Mouse (Mus musculus) layer of hippocampus, adult 8-10 months (tissue): ENCODE results near the gene Mettl7a2. TPM values are rescaled to one million over a fixed set of nuclear protein-coding genes. Genes with fewer than 3 reads are reported as not detected.

ENCODE experiments used
- DNase-seq, 2 experiments: peaks; one replicate each; pipeline ENCODE4 v3.0.0; 2022; ENCODE audit warnings: low spot score in 2 of 2
- total RNA-seq, 4 experiments: library from RNA; stranded (reverse); gene quantifications; 2 replicates each; pipeline ENCODE4 v1.2.4; 2022

Gene Mettl7a2
- total RNA-seq, 4 experiments from 2014 or later: 0.94 to 1.2 (median 1.1) TPM; not detected in 1

GRCm38 (mm10) chr15:100393016-100393415 is 40.0 kb downstream of the Mettl7a2 start:
- DNase-seq: no peak

DNA sequence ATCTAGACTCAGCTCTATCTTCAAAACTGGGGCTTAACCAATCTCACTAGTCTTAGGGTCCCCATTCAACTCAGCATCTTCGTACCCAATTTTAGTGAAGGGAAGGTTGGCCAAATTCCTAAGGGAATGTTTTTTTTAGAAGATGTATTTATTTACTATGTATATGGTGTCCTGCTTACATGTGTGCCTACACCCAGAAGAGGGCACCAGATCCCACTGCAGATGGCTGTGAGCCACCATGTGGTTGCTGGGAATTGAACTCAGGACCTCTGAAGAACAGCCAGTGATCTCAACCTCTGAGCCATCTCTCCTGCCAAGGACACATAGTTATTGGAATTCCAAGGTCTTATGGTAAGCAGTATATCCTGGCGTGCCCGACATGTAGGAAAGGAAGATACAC is 42.6 kb downstream of the Mettl7a2 start:
- DNase-seq: no peak

- DNase-seq: no peak
Observed at GRCm38 (mm10) chr15:100400592-100401250, 47.7 kb downstream of the Mettl7a2 start.

DNA sequence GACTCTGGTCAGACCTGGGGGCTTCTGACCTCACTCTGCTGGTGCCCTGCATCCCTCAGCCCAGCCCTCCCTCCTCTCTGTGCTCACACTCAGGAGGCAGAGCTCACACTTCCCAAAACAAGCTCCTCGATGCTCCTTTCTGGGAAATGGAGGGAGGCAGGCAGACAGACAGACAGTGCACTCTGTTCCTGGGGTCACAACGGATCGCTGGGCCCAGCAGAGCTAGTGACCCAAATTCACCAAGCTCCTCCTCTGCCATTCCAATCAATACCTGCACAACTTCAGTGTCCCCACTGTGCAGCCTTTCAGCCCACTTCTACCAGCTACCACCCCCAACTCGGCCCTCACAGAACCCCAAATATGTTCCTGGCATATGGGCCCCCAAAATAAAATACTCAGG is 48.8 kb downstream of the Mettl7a2 start:
- DNase-seq: no peak

GRCm38 (mm10) chr15:100402347-100402746 is 49.3 kb downstream of the Mettl7a2 start:
- DNase-seq: no peak

- DNase-seq: no peak
Observed at GRCm38 (mm10) chr15:100402798-100403197, 49.8 kb downstream of the Mettl7a2 start.

DNA sequence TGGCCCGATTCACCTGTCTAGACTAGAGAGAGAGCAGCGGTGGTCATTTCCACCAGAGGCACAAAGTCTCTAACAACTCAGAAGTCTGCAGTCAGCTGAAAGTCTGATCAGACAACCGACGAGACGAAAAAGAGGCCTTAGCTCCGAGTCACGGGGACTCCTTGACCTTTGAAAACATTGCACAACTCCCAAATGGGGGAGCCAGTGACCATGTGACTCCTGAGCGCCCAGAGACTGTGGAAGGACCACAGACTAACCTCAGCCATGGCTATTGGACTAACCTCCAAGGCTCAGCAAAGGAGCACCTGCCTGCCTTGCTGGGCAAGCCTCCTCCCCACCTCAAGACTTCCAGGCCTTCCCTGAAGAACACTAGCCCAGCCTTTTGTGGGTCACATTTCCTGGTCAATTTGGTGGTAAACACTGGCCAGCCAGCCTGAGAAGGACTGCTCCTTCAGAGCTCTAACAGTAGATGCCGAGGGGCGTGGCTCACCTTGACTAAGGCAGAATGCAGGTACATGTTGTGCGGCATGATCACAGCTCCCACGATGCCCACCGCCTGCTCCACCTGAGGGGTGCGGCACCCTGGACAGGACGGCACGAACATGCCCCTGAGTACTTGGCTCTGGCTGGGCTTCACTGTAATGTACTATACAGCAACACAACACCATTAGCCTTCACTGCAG is 50.5 kb downstream of the Mettl7a2 start:
- no peak for DNase-seq

DNA sequence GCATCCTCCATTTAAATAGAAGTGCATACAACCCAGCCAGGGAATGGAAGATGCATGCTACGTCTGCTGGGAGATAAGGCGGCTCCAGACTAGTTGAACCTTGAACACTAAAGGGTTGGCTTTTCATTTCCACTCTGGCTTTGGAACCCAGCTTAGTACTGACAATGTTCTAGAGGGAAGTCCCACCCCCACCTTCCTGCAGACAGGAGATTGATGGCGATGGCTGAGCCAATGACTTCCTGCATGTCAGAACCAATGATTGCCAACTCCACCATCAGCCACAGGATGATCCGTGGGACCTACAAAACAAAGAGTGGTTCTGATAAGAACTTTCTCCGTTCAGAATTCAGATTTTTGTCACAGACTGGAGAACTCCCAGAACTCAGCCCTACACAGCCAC is 53.1 kb downstream of the Mettl7a2 start:
- no peak for DNase-seq

GRCm38 (mm10) chr15:100410918-100411672 is 58.1 kb downstream of the Mettl7a2 start:
- DNase-seq: no peak

Other genes with a start within 250 kb of the Mettl7a2 start
- 10 to 100 TPM; 24.1 to 28.2 (median 25.9) TPM for gene Atf1, start 125.4 kb upstream of the Mettl7a2 start, total RNA-seq
- gene Tmprss12, start 72.4 kb upstream of the Mettl7a2 start, total RNA-seq: not detected
- 10 to 100 TPM; 35.0 to 49.9 (median 40.9) TPM for gene Mettl7a1, start 49.1 kb upstream of the Mettl7a2 start, total RNA-seq
- gene Mettl7a3, start 18.3 kb upstream of the Mettl7a2 start, total RNA-seq: under 1 TPM in 1 of 4 experiments, not detected in 3; 0.98 TPM
- not detected for gene Methig1, start 51 bp upstream of the Mettl7a2 start, total RNA-seq
- not detected for gene Higd1c, start 11.3 kb downstream of the Mettl7a2 start, total RNA-seq
- not detected for gene Gm5475, start 68.9 kb downstream of the Mettl7a2 start, total RNA-seq
- gene Slc11a2, start 71.9 kb downstream of the Mettl7a2 start, total RNA-seq: 10 to 100 TPM; 54.1 to 68.5 (median 60.4) TPM
- 10 to 100 TPM; 57.2 to 67.6 (median 62.7) TPM for gene Letmd1, start 115.8 kb downstream of the Mettl7a2 start, total RNA-seq
- 10 to 100 TPM; 22.7 to 26.3 (median 24.6) TPM for gene Csrnp2, start 142.3 kb downstream of the Mettl7a2 start, total RNA-seq
- gene Tfcp2, start 198.8 kb downstream of the Mettl7a2 start, total RNA-seq: 10 to 100 TPM; 31.4 to 41.1 (median 36.5) TPM
- 100 to 1,000 TPM in 3 of 4 experiments, 10 to 100 TPM in 1; 99.4 to 115 (median 109) TPM for gene Pou6f1, start 246.8 kb downstream of the Mettl7a2 start, total RNA-seq